Mouse (Mus musculus) B cell, adult 2 months (primary cell): ENCODE data around the gene Slc38a8.

Experiments
- DNase-seq, 2 experiments: peaks; one replicate each; pipeline ENCODE4 v3.0.0; 2022

Slc38a8 gene

GRCm38 (mm10) chr8:119501598-119501997 is at the start of gene Slc38a8:
Slc38a8 (minus strand) TSS chr8:119501698.
- no peak for DNase-seq

DNA sequence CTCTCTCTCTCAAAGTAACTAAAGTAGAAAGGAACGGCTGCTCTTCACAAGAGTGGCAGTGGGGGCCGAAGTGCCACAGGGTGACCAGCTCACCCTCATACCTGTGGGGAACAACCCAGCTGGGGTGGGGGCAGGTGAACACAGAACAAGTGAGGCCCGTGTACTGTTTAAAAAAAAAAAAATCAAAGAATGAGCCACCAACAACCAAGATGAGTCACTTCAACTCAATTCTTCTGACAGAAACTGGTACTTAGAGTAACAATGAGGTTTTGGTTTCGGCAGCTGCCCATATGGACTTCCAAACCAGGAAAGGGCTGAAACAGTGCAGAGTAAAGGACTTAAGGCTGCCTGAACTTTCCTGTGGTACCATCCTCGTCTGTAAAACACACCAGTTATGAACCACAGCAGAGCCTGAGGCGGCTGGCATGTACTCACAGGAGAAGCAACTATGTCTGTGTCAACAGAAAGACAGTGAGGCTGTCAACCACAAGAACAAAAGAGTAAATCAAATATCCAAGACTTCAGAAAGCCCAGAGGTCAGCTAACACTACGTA is 47.1 kb upstream of the Slc38a8 start:
- no peak for DNase-seq

GRCm38 (mm10) chr8:119547019-119547691 is 45.7 kb upstream of the Slc38a8 start:
- no peak for DNase-seq

GRCm38 (mm10) chr8:119545791-119546190 is 44.3 kb upstream of the Slc38a8 start:
- DNase-seq: no peak

DNA sequence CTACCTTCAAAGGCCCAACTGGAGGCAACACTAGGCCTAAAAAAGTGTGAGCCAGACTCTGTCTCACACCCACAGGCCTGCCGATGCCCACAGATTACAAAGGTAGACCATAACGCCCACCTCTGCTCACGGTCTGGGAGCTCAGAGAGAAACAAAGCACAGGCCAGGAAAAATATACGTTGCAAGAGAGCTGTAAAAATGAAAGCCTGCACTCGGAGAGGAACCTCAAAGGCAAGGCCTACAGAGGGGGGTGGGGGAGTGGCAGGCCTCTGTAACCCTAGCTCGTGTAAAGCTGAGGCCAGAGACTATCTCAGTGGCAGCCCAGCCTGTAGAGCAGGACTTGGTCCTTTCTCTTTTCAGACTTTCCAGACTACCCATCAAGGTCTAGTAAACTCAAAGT is 43.7 kb upstream of the Slc38a8 start:
- DNase-seq: no peak

- no peak for DNase-seq
Observed at GRCm38 (mm10) chr8:119544606-119545005, 43.1 kb upstream of the Slc38a8 start.

DNA sequence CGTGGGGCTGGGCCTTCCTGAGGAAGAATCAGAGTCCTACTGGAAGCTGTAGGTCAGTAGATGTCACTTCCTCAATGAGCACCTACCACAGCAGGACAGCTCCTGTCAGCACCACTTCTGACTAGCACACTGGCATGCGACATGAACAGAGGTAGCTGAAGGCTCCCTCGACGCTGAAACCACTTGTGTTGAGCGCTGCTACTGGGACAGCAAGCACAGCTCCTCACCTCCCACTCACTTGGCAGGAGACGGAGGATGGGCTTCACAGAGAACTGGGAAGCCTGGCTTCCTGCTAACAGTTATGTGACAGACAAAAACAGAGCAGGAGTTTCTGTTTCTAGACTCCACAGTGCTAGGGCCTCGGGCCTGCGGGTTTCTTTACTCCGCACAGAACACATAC is 30.5 kb upstream of the Slc38a8 start:
- DNase-seq: no peak

DNA sequence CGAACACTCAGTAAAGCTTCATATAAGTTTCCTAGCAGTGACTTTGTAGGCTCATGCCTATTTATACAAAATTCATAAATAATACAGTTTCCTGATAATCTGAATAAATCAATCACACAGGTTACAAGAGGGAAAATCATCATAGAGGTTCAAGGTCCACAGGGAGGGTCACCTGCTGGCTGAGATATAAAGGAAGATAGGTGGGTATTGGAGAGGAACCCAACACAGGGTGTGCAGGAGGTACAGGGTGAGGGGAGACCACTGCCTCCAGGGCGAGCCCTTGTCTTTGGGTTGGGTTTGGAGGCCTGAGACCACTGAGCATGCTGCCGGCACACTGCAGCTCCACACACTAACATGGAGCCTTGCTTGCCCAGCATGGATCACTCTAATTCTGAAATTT is 29.9 kb upstream of the Slc38a8 start:
- DNase-seq: no peak

DNA sequence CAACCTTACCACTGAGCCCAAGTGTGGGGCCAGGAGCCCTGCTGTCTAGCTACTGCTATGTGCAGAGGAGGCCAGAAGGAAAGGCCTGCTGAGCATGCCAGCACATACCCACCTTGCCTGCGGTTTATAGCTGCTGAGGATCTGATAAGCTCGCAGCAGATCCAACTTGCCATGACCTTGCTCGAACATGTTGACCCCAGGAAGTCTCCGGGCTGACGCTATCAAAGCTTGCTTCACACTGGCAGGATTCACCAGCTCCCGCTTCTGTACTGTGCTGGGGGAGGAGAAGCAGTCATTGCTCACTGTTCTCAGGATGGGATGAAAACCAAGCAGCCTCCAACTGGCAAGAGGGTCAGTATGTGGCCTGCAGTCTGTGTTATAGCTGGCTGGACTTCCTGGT is 29.4 kb upstream of the Slc38a8 start:
- no peak for DNase-seq

- no peak for DNase-seq
Observed at GRCm38 (mm10) chr8:119528762-119529161, 27.3 kb upstream of the Slc38a8 start.

GRCm38 (mm10) chr8:119520102-119520501 is 18.6 kb upstream of the Slc38a8 start:
- DNase-seq: peak in 1 of 2 experiments; percentile 13

GRCm38 (mm10) chr8:119516674-119517073 is 15.2 kb upstream of the Slc38a8 start:
- no peak for DNase-seq

DNA sequence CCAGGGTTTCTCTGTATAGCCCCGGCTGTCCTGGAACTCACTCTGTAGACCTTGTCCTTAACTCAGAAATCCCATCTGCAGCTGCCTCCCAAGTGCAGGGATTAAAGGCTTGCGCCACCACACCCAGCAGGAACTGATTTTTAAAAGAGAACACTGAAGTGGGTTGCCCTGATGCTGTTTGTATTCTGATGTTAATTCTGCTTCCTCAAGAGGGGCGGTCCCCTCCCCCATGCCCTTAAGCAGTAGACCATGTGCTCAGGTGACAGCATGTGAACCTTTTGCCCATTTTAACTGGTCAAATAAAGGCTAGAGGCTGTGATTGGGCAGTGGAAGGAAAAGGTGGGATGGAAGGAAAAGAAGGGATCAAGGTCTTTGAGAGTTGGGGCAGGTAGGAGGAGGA is 14.3 kb upstream of the Slc38a8 start:
- DNase-seq: no peak

GRCm38 (mm10) chr8:119514940-119515339 is 13.4 kb upstream of the Slc38a8 start:
- DNase-seq: no peak

- no peak for DNase-seq
Observed at GRCm38 (mm10) chr8:119513405-119513804, 11.9 kb upstream of the Slc38a8 start.

- DNase-seq: no peak
Observed at GRCm38 (mm10) chr8:119511722-119512121, 10.2 kb upstream of the Slc38a8 start.

- DNase-seq: no peak
Observed at GRCm38 (mm10) chr8:119510471-119510870, 9.0 kb upstream of the Slc38a8 start.

GRCm38 (mm10) chr8:119506106-119506505 is 4.6 kb upstream of the Slc38a8 start:
- DNase-seq: no peak

GRCm38 (mm10) chr8:119505488-119505887 is 4.0 kb upstream of the Slc38a8 start:
- DNase-seq: no peak

DNA sequence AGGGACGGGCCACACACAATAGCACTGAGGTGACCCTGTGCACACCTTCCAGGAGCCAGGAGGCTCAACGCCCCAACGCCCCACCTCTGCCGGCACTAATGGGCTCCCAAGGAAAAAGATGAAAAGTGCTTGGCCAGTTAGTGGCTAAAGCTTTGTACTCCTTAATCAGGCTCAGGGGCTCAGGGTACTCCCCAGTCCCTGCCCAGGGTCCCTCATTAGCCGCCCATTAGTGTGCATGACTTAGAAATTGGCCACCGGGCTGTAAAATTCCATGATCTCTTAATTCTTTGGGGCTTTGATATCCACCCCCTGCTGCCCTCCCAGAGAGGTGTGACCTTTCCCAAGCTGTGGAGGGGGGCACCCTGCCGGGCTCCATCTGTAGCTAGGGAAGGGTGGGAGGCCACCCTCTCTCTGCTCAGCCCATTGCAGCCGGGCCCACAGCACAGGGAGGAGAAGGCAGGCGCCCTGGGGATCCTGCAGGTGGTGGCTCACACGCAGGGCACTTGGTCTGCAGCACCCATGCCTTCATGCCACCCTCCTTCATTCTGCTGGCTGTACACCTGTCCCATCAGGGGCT is 1.8 kb upstream of the Slc38a8 start:
- DNase-seq: no peak

DNA sequence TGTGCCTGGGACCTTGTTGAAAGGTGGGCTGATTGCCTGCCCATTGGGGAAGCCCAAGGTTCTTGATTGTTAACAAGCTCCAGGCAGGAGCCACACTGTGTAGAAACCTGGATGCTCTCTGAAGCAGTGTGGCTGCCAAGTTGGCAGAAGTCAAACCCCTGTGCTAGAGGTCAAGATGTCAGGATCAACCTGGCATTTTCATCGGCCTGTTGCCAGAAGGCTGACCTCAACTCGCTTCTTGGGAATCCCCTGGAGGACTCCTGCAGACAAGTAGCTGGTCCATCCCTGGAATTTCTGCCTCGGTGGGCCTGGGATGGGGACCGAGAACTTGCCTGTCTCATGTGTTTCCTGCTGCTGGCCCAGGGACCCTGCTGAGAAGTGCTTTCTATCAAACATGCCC is 613 bp upstream of the Slc38a8 start:
- DNase-seq: no peak

DNA sequence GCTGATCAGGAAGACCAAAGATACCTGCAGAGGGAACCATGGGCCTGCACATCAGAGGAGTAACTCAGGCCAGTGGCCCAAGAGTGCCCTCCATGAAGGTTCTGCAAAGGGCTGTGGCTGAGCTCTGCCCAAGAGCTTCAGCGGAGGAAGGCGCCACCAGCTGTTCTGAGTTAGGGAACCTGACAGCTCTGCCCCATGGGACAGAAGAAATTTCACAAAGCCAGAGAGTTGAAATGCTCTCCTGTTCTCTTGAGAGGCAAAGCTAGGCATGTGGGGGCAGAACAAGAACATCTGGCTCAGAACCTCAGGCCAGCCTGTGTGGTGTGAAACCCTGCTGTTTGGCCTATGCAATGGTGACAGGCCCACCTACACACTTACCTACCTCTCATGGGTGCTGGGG is 1.7 kb downstream of the Slc38a8 start:
- DNase-seq: no peak

- peak; percentile 80 to 84 for DNase-seq
Observed at GRCm38 (mm10) chr8:119496848-119497247, 4.7 kb downstream of the Slc38a8 start.

DNA sequence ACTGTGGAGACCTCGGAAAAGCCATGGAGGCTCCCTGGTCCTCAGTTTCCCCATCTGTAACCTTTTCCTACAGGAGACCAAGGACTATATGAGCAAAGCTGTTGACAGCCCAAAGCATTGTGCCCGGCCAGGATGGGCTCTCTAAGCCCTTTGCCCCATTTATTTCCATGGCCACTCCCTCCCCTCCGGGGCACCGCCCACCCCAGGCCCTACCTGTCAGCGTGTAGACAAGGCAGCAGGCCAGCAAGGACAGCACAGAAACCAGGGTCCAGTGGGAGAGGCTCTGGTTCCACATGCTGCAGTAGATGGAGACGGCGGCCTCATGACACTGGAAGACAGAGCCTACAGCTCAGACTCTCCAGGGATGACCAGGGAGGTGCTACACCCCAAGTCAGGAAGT is 14.4 kb downstream of the Slc38a8 start:
- no peak for DNase-seq
